Mouse (Mus musculus) brain, adult 2 months (tissue): ENCODE data around the gene Apln.

Experiments
- DNase-seq: peaks from one replicate; pipeline ENCODE4 v3.0.0; 2011; ENCODE audit warnings: low read depth, low spot score

Apln gene

DNA sequence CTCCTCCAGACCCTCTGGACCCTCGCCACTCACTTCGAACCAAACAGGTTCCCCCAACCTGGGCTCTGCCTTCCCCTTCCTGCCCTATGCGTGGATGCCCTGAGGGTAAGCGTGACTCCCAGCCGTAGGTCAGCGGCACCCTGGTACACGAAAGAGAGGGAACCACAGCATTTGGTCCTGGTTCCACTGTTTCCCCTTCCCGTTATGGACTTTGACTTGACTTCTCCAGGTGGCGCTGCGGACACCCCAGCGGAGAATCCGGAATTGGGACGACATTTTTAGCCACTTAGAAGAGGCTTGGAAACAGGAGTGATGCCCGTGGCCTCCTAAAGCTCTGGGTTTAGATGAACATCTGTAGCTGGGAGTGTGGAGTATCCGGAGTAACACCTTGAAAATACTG lies 15.3 kb downstream of the Apln start:
- no peak for DNase-seq

DNA sequence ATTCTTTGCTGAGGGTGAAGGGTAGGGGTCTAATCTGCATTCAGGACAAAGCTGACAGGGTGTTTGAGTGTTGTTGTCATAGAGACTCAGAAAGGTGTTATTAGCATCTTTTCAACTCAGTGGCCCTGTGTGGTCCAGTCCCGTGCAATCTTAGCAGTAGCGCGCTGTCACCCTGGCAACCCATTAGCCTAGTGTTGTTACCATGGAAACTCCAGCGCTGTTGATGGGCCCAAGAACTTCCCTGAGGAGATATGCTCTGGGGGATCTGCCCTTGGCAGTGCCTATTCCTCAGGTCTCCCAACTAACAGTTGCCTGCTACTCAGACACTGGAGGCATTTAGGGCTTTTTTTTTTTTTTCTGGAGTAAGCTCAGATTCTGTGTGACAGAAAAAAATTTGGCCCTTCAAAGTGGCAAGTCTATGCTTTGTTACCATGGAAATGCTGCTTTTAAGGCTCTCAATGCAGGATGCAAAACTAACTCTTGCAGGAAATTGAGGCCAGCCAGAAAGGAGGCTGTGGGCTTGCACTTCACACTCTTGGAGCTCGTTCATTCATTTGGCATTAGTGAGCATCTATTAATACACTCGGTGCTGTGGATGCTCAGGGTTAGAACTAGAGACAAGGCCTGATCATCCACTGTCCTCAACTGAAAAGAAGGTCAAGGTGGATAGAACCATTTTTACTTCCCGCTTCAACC lies 17.6 kb downstream of the Apln start:
- DNase-seq, result peak; percentile 66

DNA sequence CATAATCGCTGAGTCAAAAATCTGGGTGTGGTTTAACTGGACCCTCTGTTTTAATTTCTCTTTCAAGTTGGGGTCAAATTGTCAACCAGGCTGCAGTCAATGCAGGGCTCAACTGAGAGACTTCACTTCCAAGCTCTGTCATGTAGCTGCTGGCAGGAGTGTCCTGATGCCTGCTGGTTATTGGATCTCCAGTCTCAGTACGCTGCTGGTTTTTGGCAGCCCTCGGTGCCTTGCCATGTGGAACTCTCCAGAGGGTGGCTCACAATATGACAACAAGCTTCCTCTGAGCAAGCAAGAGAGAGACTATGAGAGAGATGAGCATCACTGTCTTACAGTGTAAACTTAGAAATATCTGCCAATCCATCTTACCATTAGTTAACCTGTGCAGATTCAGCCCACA lies 23.0 kb downstream of the Apln start:
- peak; percentile 94 for DNase-seq

GRCm38 (mm10) chrX:48006062-48006461 lies 28.6 kb downstream of the Apln start:
- DNase-seq, result no peak

GRCm38 (mm10) chrX:48004786-48005185 lies 29.9 kb downstream of the Apln start:
- DNase-seq, result no peak

GRCm38 (mm10) chrX:48001151-48001550 lies 33.5 kb downstream of the Apln start:
- DNase-seq, result no peak

DNA sequence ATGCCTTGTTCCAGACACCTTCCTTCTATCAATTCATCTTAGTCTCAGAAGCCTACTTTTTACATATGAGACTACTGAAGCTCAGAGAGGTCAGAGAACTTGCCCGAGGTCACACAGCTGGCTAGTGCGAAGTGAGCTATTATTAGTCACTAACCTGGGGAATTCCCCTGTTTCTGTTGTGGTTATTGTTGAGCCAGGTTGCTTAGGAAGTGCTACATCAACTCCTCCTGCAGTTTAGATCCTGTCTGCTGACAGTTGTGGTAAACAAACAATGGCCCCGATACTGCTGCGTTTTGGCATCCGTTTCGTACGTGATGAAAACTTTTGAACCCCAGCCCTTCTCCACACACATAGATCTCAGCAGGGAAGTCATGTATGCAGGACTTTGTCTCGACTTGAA lies 36.2 kb downstream of the Apln start:
- DNase-seq, result no peak

DNA sequence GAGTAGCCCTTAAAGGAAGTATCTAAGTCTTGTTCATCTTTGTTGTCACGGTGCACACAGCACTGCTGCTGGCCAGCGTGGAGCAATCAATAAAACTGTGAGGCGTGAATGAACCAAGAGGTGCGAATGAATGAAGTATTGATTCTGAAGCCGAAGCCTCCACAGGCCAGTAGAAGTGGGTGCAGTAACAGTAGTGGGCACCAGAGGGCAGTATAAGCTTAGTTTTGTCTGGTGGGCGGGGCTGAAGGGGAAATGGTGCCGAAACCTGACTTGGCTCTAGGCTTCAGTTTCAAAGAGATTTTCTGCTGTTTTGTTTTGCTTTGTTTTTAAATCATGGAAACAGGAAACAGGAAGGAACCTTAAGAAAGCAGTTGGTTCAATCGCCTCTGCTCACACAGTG lies 42.0 kb downstream of the Apln start:
- peak; percentile 72 for DNase-seq

GRCm38 (mm10) chrX:47988024-47988423 lies 46.6 kb downstream of the Apln start:
- no peak for DNase-seq

GRCm38 (mm10) chrX:47985000-47985619 lies 49.5 kb downstream of the Apln start:
- DNase-seq, result peak; percentile 82

- no peak for DNase-seq
Measured at GRCm38 (mm10) chrX:47977078-47977477, 57.6 kb downstream of the Apln start.

DNA sequence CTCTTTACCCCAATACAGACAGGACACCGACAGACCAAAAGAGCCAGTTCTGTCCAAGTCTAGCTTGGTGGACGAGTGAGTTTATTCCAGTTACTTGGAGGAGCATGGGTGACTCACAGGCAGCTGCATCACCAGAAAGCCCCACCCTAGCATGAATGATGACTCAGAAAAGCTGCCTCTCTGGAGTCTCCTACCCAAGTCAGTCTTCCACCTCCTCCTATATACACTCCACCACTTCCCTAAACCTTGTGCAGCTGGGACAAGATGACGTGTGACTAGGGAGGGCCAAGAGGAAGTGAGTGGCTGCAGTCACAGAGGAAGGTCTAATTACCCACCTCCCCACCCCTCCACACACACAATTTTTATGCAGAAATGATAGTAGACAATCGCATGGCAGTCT lies 58.1 kb downstream of the Apln start:
- peak; percentile 82 for DNase-seq
